Mouse (Mus musculus) forebrain, embryonic 16.5 days (tissue): Measurements from ENCODE around the gene Dleu7. TPM values are rescaled to one million over a fixed set of nuclear protein-coding genes. Genes with fewer than 3 reads are reported as not detected.

Source experiments
- ATAC-seq: fragments of 200-750 bp; cut with Nextera tagmentation; 2 replicates; pipeline ENCODE4 v1.8.0; 2017; ENCODE audit warnings: mild to moderate bottlenecking, moderate library complexity
- H3K27ac ChIP-seq: fragments of 300-500 bp; sonication (generic); 2 replicates; pipeline ENCODE4 v1.5.1; 2014; ENCODE audit warnings: low read length, control low read depth
- H3K27me3 ChIP-seq: fragments of 300-500 bp; sonication (generic); replicated peaks from 2 replicates; pipeline ENCODE4 v1.6.1; 2014; ENCODE audit warnings: low read length; ENCODE audit not compliant: control insufficient read depth, insufficient read depth
- H3K36me3 ChIP-seq: fragments of 300-500 bp; sonication (generic); 2 replicates; pipeline ENCODE4 v1.6.1; 2014; ENCODE audit not compliant: control insufficient read depth, insufficient read depth
- H3K4me1 ChIP-seq: fragments of 300-500 bp; sonication (generic); replicated peaks from 2 replicates; pipeline ENCODE4 v1.6.1; 2014; ENCODE audit warnings: low read length; ENCODE audit not compliant: control insufficient read depth, insufficient read depth
- H3K4me2 ChIP-seq: fragments of 300-500 bp; sonication (generic); 2 replicates; pipeline ENCODE4 v1.6.1; 2014; ENCODE audit warnings: mild to moderate bottlenecking, low read length, control low read depth
- H3K4me3 ChIP-seq: fragments of 300-500 bp; sonication (generic); replicated peaks from 2 replicates; pipeline ENCODE4 v1.5.1; 2014; ENCODE audit warnings: mild to moderate bottlenecking, low read length, control low read depth
- H3K9ac ChIP-seq: fragments of 300-500 bp; sonication (generic); replicated peaks from 2 replicates; pipeline ENCODE4 v1.6.1; 2014; ENCODE audit warnings: low read depth, low read length, control low read depth
- H3K9me3 ChIP-seq: fragments of 300-500 bp; sonication (generic); 2 replicates; pipeline ENCODE4 v1.6.1; 2016; ENCODE audit warnings: low read length; ENCODE audit not compliant: control insufficient read depth
- whole genome bisulfite sequencing: fragments of 180-500 bp; shearing (Covaris S2); extraction: QIAGEN DNeasy Blood & Tissue Kit; methylation state at CpG from one replicate; pipeline ENCODE4 v1.1.7; 2014; 5-methylcytosine and 5-hydroxymethylcytosine counted together
- polyA plus RNA-seq: library from polyadenylated mRNA; unstranded; fragments of >200 nt; fragmentation: Nextera tagmentation; extraction: Ambion mirVana; gene quantifications from 2 replicates; pipeline ENCODE4 v1.2.1, GENCODE M21; 2015

Dleu7 gene
- polyA plus RNA-seq, 1 experiment from 2014 or later, result 21.0 TPM

DNA sequence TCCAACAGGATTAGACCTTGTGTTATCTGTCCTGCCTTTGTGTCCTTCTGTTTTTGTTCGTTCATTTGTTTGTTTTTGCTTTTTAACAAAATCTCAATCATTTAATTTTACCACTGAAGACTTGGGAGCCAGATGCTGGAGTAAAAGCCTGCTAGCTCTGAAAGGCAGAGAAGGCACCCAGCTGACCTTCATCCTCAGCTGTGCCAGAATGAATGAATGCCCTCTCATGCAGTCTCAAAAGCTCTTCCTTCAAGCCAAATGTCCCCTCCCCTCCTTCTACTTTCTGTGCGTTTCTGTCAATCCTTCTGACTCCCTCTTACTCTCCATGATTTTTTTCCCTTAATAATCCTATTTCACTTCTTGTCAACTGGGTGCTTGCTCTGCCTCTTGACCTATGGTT lies 34.3 kb upstream of the Dleu7 start:
- Histone ChIP-seq H3K27me3 (no peaks in the 10 kb centered on the region), H3K9me3 (no peaks in the 10 kb centered on the region), H3K4me3 (no peak overlapping the region), H3K4me2 (no peak overlapping the region), H3K36me3 (no peaks in the 10 kb centered on the region), H3K9ac (no peak overlapping the region), H3K4me1 (peaks cover 26% of the 10 kb centered on the region), H3K27ac (no peak overlapping the region)
- no peak for ATAC-seq
- 13% methylated on average over 2 of the region's 2 CpGs for whole genome bisulfite sequencing

DNA sequence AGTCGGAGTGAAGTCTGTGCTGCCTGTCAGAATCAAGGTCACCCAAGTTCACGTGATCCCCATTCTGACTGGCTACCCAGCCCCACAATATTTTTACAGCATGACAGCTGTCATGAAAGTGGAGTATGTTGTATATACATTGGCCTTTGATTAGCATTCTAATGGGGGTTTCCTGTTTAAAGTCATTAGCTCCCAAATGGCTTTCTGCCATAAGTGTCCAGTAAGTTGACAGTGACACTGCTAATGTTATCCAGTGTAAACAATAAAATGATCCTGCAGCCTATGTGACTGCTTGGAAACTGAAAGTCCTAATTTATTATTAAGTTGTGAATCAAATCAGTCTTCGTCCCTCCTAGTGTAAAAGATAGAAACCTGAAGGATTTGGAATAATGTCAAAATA lies 33.2 kb upstream of the Dleu7 start:
- Histone ChIP-seq H3K27me3 (no peaks in the 10 kb centered on the region), H3K9me3 (no peaks in the 10 kb centered on the region), H3K9ac (no peak overlapping the region), H3K36me3 (no peaks in the 10 kb centered on the region), H3K27ac (no peak overlapping the region), H3K4me3 (no peak overlapping the region), H3K4me1 (peaks cover 21% of the 10 kb centered on the region), H3K4me2 (no peak overlapping the region)
- ATAC-seq, result no peak
- WGBS, result 75% methylated on average over 3 of the region's 3 CpGs

GRCm38 (mm10) chr14:62324943-62325342 lies 32.1 kb upstream of the Dleu7 start:
- ATAC-seq, result no peak
- Histone ChIP-seq H3K27ac (no peak overlapping the region), H3K27me3 (no peaks in the 10 kb centered on the region), H3K4me3 (no peak overlapping the region), H3K9ac (no peak overlapping the region), H3K36me3 (no peaks in the 10 kb centered on the region), H3K9me3 (no peaks in the 10 kb centered on the region), H3K4me1 (peaks cover 21% of the 10 kb centered on the region), H3K4me2 (no peak overlapping the region)
- WGBS, result 96% methylated on average over 5 of the region's 5 CpGs

GRCm38 (mm10) chr14:62323457-62323856 lies 30.6 kb upstream of the Dleu7 start:
- H3K27ac ChIP-seq, result no peak overlapping the region
- H3K36me3 ChIP-seq, result no peaks in the 10 kb centered on the region
- H3K9ac ChIP-seq, result no peak overlapping the region
- no peak for ATAC-seq
- H3K27me3 ChIP-seq, result no peaks in the 10 kb centered on the region
- peaks cover 21% of the 10 kb centered on the region for H3K4me1 ChIP-seq
- H3K4me2 ChIP-seq, result no peak overlapping the region
- no peaks in the 10 kb centered on the region for H3K9me3 ChIP-seq
- 86% methylated on average over 5 of the region's 5 CpGs for WGBS
- H3K4me3 ChIP-seq, result no peak overlapping the region

DNA sequence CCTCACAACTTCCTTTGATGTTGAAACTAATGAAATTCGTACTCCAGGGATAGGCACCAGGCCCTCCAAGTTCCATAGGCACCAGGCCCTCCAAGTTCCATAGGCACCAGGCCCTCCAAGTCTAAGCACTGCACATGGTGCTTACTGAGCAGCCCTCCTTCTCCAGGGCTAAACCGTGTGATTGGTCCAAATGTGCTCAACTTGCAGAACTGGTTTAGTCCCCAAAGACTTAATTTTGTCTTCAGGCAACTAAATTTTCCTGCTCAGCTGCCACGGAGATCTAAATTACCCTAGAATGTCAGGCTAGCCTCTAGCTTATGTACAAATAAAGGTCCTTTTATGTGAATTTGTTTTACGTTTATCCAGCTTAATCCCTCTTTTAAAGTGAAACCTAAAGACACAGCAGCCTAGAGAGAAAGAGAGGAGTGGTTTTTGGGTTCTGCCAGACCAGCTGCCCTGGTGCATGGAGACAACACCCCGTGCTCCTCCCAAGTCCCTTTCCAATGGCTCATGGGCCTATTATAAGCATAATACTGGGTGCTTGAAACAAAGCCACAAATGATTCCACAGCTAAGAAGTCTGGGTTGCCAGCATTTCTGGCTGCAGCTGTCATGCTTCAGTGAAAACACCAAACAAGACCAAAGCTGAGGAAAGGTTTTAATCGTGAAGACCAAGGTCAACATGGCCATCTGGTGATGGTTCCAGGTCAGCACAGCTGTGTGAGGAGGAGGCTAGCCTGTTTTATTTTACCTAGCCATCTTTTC lies 29.9 kb upstream of the Dleu7 start:
- Histone ChIP-seq H3K27ac (peak overlapping the region; percentile 9), H3K9ac (no peak overlapping the region), H3K27me3 (no peaks in the 10 kb centered on the region), H3K4me2 (no peak overlapping the region), H3K4me3 (no peak overlapping the region), H3K36me3 (no peaks in the 10 kb centered on the region), H3K4me1 (peaks cover 21% of the 10 kb centered on the region), H3K9me3 (no peaks in the 10 kb centered on the region)
- WGBS, result 17% methylated on average over 6 of the region's 6 CpGs
- ATAC-seq, result peak; percentile 74

DNA sequence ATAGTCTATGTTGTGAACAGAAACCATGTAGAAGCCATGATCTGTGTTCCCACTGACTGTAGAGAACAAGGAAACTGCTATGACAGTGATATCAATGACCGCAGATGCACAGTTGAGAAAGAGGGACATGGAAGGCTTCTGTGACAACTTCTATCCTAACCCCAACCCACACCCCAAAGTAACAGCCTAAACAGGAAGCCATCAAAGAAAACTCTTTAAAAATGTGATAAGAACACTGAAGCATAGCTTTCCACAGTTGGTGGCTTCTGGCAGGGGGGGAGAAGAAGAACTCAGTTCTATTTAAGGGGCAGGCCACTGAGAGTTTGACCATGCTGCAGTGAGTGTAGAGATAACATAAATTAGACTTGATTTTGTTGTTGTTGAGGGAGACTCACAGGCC lies 18.8 kb upstream of the Dleu7 start:
- no peak overlapping the region for H3K27ac ChIP-seq
- H3K36me3 ChIP-seq, result no peaks in the 10 kb centered on the region
- no peak for ATAC-seq
- H3K9me3 ChIP-seq, result no peaks in the 10 kb centered on the region
- no peak overlapping the region for H3K9ac ChIP-seq
- H3K27me3 ChIP-seq, result no peaks in the 10 kb centered on the region
- WGBS, result 100% methylated on average over 1 of the region's 1 CpGs
- no peak overlapping the region for H3K4me2 ChIP-seq
- no peak overlapping the region for H3K4me3 ChIP-seq
- H3K4me1 ChIP-seq, result peaks cover 20% of the 10 kb centered on the region

- WGBS, result 20% methylated on average over 2 of the region's 2 CpGs
- H3K9me3 ChIP-seq, result no peaks in the 10 kb centered on the region
- H3K27me3 ChIP-seq, result no peaks in the 10 kb centered on the region
- H3K4me2 ChIP-seq, result no peak overlapping the region
- no peak overlapping the region for H3K4me3 ChIP-seq
- ATAC-seq, result peak; percentile 65
- no peaks in the 10 kb centered on the region for H3K36me3 ChIP-seq
- peaks cover 20% of the 10 kb centered on the region for H3K4me1 ChIP-seq
- H3K9ac ChIP-seq, result no peak overlapping the region
- peak overlapping the region; percentile 4; the same call in 1 of the 2 replicates for H3K27ac ChIP-seq
Measured at GRCm38 (mm10) chr14:62309026-62309425, 16.2 kb upstream of the Dleu7 start.

DNA sequence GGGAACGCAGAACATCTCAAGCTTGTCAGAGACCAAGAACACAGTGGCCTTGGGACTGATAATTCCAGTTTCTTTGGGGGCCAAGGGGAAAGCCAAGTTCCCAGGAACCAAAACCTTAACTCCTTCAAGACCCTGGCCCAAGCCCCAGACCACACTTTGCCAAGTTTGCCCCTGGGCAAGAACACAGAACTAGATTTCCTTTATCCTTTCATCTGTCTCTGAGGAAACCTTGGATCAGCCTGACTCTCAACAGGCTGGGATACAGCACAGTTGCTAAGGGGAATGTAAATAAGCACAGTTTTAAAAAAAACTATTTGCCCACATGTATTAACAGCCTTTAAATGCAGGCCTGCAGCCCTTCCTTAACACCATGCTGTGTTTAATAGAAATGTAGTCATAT lies 14.7 kb upstream of the Dleu7 start:
- WGBS, result 58% methylated on average over 1 of the region's 1 CpGs
- no peak overlapping the region for H3K4me2 ChIP-seq
- H3K27me3 ChIP-seq, result no peaks in the 10 kb centered on the region
- no peak overlapping the region for H3K4me3 ChIP-seq
- H3K4me1 ChIP-seq, result peaks cover 20% of the 10 kb centered on the region
- peak; percentile 70 for ATAC-seq
- no peak overlapping the region; the same call in 1 of the 2 replicates for H3K27ac ChIP-seq
- no peaks in the 10 kb centered on the region for H3K36me3 ChIP-seq
- H3K9ac ChIP-seq, result no peak overlapping the region
- H3K9me3 ChIP-seq, result no peaks in the 10 kb centered on the region

- Histone ChIP-seq H3K4me3 (no peak overlapping the region), H3K27me3 (no peaks in the 10 kb centered on the region), H3K4me2 (no peak overlapping the region), H3K9me3 (no peaks in the 10 kb centered on the region), H3K36me3 (no peaks in the 10 kb centered on the region), H3K9ac (no peak overlapping the region), H3K27ac (no peak overlapping the region), H3K4me1 (no peaks in the 10 kb centered on the region)
- WGBS, result 83% methylated on average over 3 of the region's 3 CpGs
- ATAC-seq, result no peak
Measured at GRCm38 (mm10) chr14:62300031-62300430, 7.2 kb upstream of the Dleu7 start.

DNA sequence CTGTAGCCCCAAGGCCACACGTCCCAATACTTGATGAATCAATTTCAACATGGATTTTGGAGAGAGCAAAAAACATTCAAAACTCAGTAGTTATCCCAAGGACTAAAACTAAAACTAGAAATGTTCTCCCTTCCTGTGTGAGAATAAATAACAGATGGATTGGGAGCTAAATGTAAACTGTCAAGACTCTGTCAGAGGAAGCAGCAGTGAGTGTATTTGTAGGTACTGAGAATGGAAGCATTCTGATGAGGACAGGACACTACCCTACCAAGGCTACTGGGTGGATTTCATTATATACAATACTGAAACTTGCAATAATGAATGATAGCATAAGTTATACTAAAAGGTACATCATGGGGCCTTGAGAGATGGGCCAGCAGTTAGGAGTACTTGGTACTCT lies 6.0 kb upstream of the Dleu7 start:
- WGBS, result 79% methylated on average over 1 of the region's 1 CpGs
- H3K9me3 ChIP-seq, result no peaks in the 10 kb centered on the region
- no peaks in the 10 kb centered on the region for H3K27me3 ChIP-seq
- H3K36me3 ChIP-seq, result no peaks in the 10 kb centered on the region
- no peak overlapping the region for H3K27ac ChIP-seq
- H3K4me1 ChIP-seq, result no peaks in the 10 kb centered on the region
- no peak overlapping the region for H3K9ac ChIP-seq
- H3K4me2 ChIP-seq, result no peak overlapping the region
- H3K4me3 ChIP-seq, result no peak overlapping the region
- no peak for ATAC-seq
